Mouse (Mus musculus) liver, adult 2 months (tissue): Measurements from ENCODE around the gene Stab1. TPM values are rescaled to one million over a fixed set of nuclear protein-coding genes. Genes with fewer than 3 reads are reported as not detected.

Source experiments
- DNase-seq: peaks from one replicate; pipeline ENCODE4 v3.0.0-alpha.2; 2011; ENCODE audit warnings: low read depth, low spot score; ENCODE audit errors: extremely low read depth
- H3K27ac ChIP-seq: fragments of 200-500 bp; replicated peaks from 2 replicates; pipeline ENCODE4 v1.5.1; 2012; ENCODE audit warnings: low read depth, mild to moderate bottlenecking, control low read depth, inconsistent platforms, low read length; ENCODE audit not compliant: insufficient read depth
- H3K27me3 ChIP-seq: fragments of 200-500 bp; 2 replicates; pipeline ENCODE4 v1.6.1; 2012; ENCODE audit warnings: mild to moderate bottlenecking, moderate library complexity, low read length, inconsistent platforms; ENCODE audit not compliant: control insufficient read depth, insufficient read depth
- H3K36me3 ChIP-seq: fragments of 200-500 bp; 2 replicates; pipeline ENCODE4 v1.6.1; 2012; ENCODE audit warnings: low read length, inconsistent platforms; ENCODE audit not compliant: control insufficient read depth, insufficient read depth
- H3K4me1 ChIP-seq: fragments of 200-500 bp; 2 replicates; pipeline ENCODE4 v1.6.1; 2011; ENCODE audit warnings: low read length; ENCODE audit not compliant: control insufficient read depth, insufficient read depth
- H3K4me3 ChIP-seq: fragments of 200-500 bp; 2 replicates; pipeline ENCODE4 v1.5.1; 2011; ENCODE audit warnings: low read depth, mild to moderate bottlenecking, control low read depth, low read length, moderate library complexity; ENCODE audit not compliant: insufficient read depth
- H3K79me2 ChIP-seq: fragments of 200-500 bp; 2 replicates; pipeline ENCODE4 v1.6.1; 2012; ENCODE audit warnings: inconsistent platforms, mild to moderate bottlenecking, low read length, moderate library complexity; ENCODE audit not compliant: control insufficient read depth, insufficient read depth
- H3K9ac ChIP-seq: fragments of 200-500 bp; 2 replicates; pipeline ENCODE4 v1.6.1; 2012; ENCODE audit warnings: low read depth, mild to moderate bottlenecking, control low read depth, inconsistent platforms, low read length
- CTCF ChIP-seq: fragments of 200-500 bp; IDR thresholded peaks from 2 replicates; pipeline ENCODE4 v1.5.1; 2011; ENCODE audit warnings: low read depth, low read length, control low read depth
- POLR2A ChIP-seq: fragments of 200-500 bp; IDR thresholded peaks from 2 replicates; pipeline ENCODE4 v1.6.1; 2011; ENCODE audit warnings: low read length, control low read depth; ENCODE audit not compliant: insufficient read depth; ENCODE audit errors: extremely low read depth
- WGBS: fragments of 180-500 bp; shearing (Covaris S2); methylation state at CpG from one replicate; pipeline ENCODE4 v1.1.7; 2018; 5-methylcytosine and 5-hydroxymethylcytosine counted together
- polyA plus RNA-seq: library from polyadenylated mRNA; depleted of rRNA; stranded (reverse); fragments of >200 nt; gene quantifications from 2 replicates; pipeline ENCODE4 v1.2.3, GENCODE M21; 2012
- total RNA-seq: library from RNA; depleted of rRNA; stranded (reverse); fragments of >200 nt; gene quantifications from 2 replicates; pipeline ENCODE4 v1.2.3, GENCODE M21; 2014

Stab1 gene
- total and polyA plus RNA-seq, 2 experiments, result 27.0 to 52.3 TPM

GRCm38 (mm10) chr14:31184195-31184594 is 15.8 kb upstream of the Stab1 start:
- Histone ChIP-seq H3K27ac (0 out of 2 replicates have a peak overlapping the region, but pooled peaks have one; percentile 9), H3K27me3 (no peaks in the 10 kb centered on the region), H3K9ac (no peak overlapping the region), H3K79me2 (no peaks in the 10 kb centered on the region), H3K4me3 (no peak overlapping the region), H3K4me1 (peaks cover 22% of the 10 kb centered on the region), H3K36me3 (peaks cover 47% of the 10 kb centered on the region)
- WGBS, result 80% methylated on average over 12 of the region's 12 CpGs
- no peak for DNase-seq
- TF ChIP-seq CTCF (no peak), POLR2A (no peak)

GRCm38 (mm10) chr14:31183541-31183940 is 15.1 kb upstream of the Stab1 start:
- Histone ChIP-seq H3K27ac (peak overlapping the region; percentile 49), H3K36me3 (peaks cover 46% of the 10 kb centered on the region), H3K27me3 (no peaks in the 10 kb centered on the region), H3K79me2 (no peaks in the 10 kb centered on the region), H3K4me3 (no peak overlapping the region), H3K4me1 (peaks cover 22% of the 10 kb centered on the region), H3K9ac (0 out of 2 replicates have a peak overlapping the region, but pooled peaks have one; percentile 3)
- DNase-seq, result no peak
- 47% methylated on average over 5 of the region's 5 CpGs for WGBS
- TF ChIP-seq CTCF (no peak), POLR2A (no peak)

GRCm38 (mm10) chr14:31182786-31183290 is 14.4 kb upstream of the Stab1 start:
- no peak for TF ChIP-seq CTCF
- TF ChIP-seq POLR2A, result no peak
- H3K27ac ChIP-seq, result peak overlapping the region; percentile 49
- no peak overlapping the region for H3K9ac ChIP-seq
- no peak overlapping the region for H3K4me3 ChIP-seq
- peaks cover 44% of the 10 kb centered on the region for H3K36me3 ChIP-seq
- H3K79me2 ChIP-seq, result no peaks in the 10 kb centered on the region
- peak; percentile 72 for DNase-seq
- H3K4me1 ChIP-seq, result peaks cover 22% of the 10 kb centered on the region
- 4% methylated on average over 2 of the region's 2 CpGs for WGBS
- H3K27me3 ChIP-seq, result no peaks in the 10 kb centered on the region

GRCm38 (mm10) chr14:31181512-31181911 is 13.1 kb upstream of the Stab1 start:
- Histone ChIP-seq H3K27me3 (no peaks in the 10 kb centered on the region), H3K79me2 (no peaks in the 10 kb centered on the region), H3K9ac (no peak overlapping the region), H3K4me3 (no peak overlapping the region), H3K36me3 (peaks cover 34% of the 10 kb centered on the region), H3K4me1 (peaks cover 22% of the 10 kb centered on the region), H3K27ac (peak overlapping the region; percentile 49)
- WGBS, result 62% methylated on average over 4 of the region's 4 CpGs
- TF ChIP-seq POLR2A, result no peak
- no peak for TF ChIP-seq CTCF
- DNase-seq, result no peak

GRCm38 (mm10) chr14:31179677-31180365 is 11.4 kb upstream of the Stab1 start:
- H3K79me2 ChIP-seq, result no peaks in the 10 kb centered on the region
- no peaks in the 10 kb centered on the region for H3K27me3 ChIP-seq
- H3K36me3 ChIP-seq, result peaks cover 32% of the 10 kb centered on the region
- TF ChIP-seq POLR2A (0 out of 2 replicates have a peak, but pooled peaks have one; percentile 2), CTCF (no peak)
- H3K9ac ChIP-seq, result no peak overlapping the region
- DNase-seq, result no peak
- H3K27ac ChIP-seq, result no peak overlapping the region
- H3K4me1 ChIP-seq, result peaks cover 22% of the 10 kb centered on the region
- WGBS, result 89% methylated on average over 12 of the region's 12 CpGs
- H3K4me3 ChIP-seq, result no peak overlapping the region

- WGBS, result 93% methylated on average over 5 of the region's 5 CpGs
- no peak for TF ChIP-seq CTCF
- TF ChIP-seq POLR2A, result no peak
- Histone ChIP-seq H3K27me3 (no peaks in the 10 kb centered on the region), H3K9ac (no peak overlapping the region), H3K4me3 (no peak overlapping the region), H3K79me2 (no peaks in the 10 kb centered on the region), H3K27ac (no peak overlapping the region), H3K36me3 (peaks cover 35% of the 10 kb centered on the region), H3K4me1 (peaks cover 5% of the 10 kb centered on the region)
- no peak for DNase-seq
Observed at GRCm38 (mm10) chr14:31177715-31178114, 9.3 kb upstream of the Stab1 start.
